Mouse (Mus musculus): Measurements from ENCODE around the gene Pknox1. TPM values are rescaled to one million over a fixed set of nuclear protein-coding genes. Genes with fewer than 3 reads are reported as not detected.

Pknox1 gene
- 46.4 and 52.4 TPM in 2 replicates for polyA plus RNA-seq (2014; fragmentation: Nextera tagmentation; extraction: Ambion mirVana)

DNA sequence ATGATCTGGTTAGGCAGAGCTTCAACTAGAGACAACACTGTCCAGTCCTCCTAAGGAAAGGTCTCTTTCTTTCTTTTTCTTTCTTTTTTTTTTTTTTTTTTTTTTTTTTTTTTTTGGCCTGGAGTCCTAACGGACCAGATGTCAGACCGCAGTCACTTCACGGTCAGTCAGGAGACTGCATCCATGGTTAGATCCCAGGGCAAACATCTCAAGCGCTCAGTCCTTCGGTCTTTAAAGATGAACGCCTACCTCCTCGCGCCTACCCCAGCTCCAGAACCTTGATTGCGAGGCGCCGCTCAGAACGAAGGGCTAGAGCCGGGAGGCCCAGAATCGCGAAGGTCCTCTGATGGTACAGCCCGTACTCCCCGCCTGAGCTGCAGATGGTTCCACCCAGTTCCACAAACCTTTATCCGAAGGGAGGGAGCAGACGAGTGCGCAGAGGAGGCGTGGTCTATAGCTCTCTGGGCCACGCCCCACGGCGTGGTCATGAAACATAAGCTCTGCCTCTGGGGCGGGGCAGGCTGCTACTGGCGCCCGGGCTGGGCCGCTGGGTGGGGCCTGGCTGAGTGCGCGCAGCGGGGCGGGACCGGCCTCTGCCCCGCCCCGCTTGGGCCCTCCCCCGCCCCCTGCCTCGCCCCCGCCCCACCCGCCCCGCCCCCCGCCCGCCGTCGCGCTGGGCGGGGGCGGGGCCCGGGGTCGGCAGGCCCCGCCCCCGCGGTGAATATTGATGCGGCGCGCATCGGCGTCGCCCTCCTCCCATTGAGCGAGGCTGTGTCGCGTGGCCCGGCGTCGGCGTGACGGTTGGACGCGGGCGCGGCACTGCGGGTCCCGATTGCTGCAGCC is at the start of gene Pknox1:
Gene Pknox1, plus strand, starts transcription at position 720 of the 843 bp plus-strand sequence.
- peak within 1 kb of the TSS; percentile 97 for H3K27ac ChIP-seq (ENCODE audit: low read depth, low read length)
- peak within 1 kb of the TSS; percentile 85 for H3K4me2 ChIP-seq (ENCODE audit: low read depth)
- H3K36me3 ChIP-seq (ENCODE audit: control insufficient read depth, insufficient read depth, low read length) = no peaks in the 10 kb centered on the region
- H3K9me3 ChIP-seq (ENCODE audit: control insufficient read depth, low read length) = no peaks in the 10 kb centered on the region
- peak; percentile 100 for DNase-seq (ENCODE audit: low spot score)
- under 1% methylated on average over 44 of the region's 72 CpGs for WGBS
- H3K4me3 ChIP-seq (ENCODE audit: low read depth, low read length) = peak within 1 kb of the TSS; percentile 84
- no peaks in the 10 kb centered on the region for H3K27me3 ChIP-seq (ENCODE audit: control insufficient read depth, insufficient read depth, low read length)
- ATAC-seq (ENCODE audit: insufficient read depth, low FRiP score, low TSS enrichment) = peak; percentile 94
- peak within 1 kb of the TSS; percentile 86 for H3K9ac ChIP-seq (ENCODE audit: low read length)
- peaks cover 25% of the 10 kb centered on the region for H3K4me1 ChIP-seq (ENCODE audit: control insufficient read depth, insufficient read depth, low read length)

DNA sequence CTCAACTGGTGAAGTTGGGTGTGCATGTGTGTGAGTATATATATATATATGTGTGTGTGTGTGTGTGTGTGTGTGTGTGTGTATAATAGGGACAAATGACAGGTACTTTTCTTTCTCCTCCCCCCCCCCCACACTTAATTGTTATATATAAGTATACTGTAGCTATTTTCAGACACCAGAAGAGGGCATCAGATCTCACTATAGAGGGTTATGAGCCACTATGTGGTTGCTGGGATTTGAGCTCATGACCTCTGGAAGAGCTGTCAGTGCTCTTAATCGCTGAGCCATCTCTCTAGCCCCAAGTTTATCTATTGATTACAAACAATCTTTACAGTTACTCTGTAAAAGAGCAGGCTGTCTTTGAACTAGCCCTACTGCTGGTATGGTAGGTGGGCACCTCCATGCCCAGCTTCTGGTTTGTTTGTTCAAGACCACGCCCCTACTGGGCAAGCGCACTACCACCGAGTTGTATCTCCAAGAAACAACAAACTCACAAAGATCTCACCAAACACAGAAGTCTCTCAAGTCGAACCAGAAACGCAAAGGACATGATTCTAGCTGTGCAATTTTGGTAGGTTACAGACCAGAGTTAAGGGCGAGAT is 45.1 kb upstream of the Pknox1 start:
- peak; percentile 68 for ATAC-seq (ENCODE audit: insufficient read depth, low FRiP score, low TSS enrichment)
- Histone ChIP-seq H3K27ac (ENCODE audit: low read depth, low read length) (no peak overlapping the region), H3K9ac (ENCODE audit: low read length) (no peak overlapping the region), H3K4me1 (ENCODE audit: control insufficient read depth, insufficient read depth, low read length) (peaks cover 6% of the 10 kb centered on the region; the same call in 1 of the 2 replicates), H3K27me3 (ENCODE audit: control insufficient read depth, insufficient read depth, low read length) (no peaks in the 10 kb centered on the region), H3K36me3 (ENCODE audit: control insufficient read depth, insufficient read depth, low read length) (0 out of 2 replicates have a peak, but pooled peaks cover 2% of the 10 kb centered on the region), H3K9me3 (ENCODE audit: control insufficient read depth, low read length) (no peaks in the 10 kb centered on the region), H3K4me2 (ENCODE audit: low read depth) (peak overlapping the region; percentile 83), H3K4me3 (ENCODE audit: low read depth, low read length) (peak overlapping the region; percentile 82)
- DNase-seq (ENCODE audit: low spot score) = no peak
- WGBS = 1% methylated on average over 7 of the region's 7 CpGs

DNA sequence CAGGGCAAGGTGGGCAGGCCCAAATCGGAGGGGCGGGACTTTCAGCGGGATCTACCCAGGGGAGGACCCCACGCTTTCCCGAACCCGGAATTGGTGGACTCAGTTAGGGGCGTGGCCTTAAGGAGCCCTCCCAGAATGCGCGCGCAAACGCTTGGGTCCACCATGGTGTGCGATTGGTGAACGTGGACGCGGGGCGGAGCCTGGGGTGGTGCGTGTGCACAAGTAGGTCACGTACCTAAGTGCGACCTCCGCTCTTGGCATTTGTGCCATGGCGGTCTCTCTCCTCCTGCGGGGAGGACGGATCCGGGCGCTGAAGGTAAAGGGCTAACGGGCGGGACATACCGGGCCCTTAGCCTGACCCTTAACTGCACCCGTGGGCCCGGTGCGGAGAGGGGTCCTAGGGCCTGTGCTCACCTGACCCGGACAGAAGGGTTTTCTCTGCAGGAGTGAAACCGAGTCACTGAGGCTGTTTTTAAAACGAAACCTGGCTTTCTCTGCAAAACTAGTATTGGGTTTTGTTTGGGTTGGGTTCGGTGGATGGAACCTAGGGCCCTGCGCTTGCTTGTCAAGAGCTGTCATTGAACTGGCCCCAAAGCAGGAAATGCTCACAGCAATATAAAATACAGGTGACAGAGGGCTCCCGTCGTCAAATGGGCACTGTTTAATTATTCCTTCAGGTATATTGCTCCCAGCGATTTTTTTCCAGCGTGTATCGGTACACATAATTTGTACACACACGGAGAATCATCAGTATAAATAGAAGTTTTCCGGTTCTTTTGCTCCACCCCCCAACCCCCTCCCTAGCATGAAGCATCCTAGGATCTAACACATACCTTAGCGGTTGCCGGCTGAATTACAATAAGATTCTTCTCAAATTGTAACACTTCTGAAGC is 44.3 kb upstream of the Pknox1 start, which contains the start of the genes Wdr4 and Ndufv3:
Gene Wdr4, minus strand, starts transcription at position 35 of the 893 bp plus-strand sequence.
Gene Ndufv3, plus strand, starts transcription at position 170 of the 893 bp plus-strand sequence.
- Histone ChIP-seq H3K4me3 (ENCODE audit: low read depth, low read length) (peak within 1 kb of the TSS; percentile 82), H3K9ac (ENCODE audit: low read length) (peak within 1 kb of the TSS; percentile 71), H3K27me3 (ENCODE audit: control insufficient read depth, insufficient read depth, low read length) (no peaks in the 10 kb centered on the region), H3K27ac (ENCODE audit: low read depth, low read length) (0 out of 2 replicates have a peak within 1 kb of the TSS, but pooled peaks have one; percentile 39), H3K4me2 (ENCODE audit: low read depth) (peak within 1 kb of the TSS; percentile 83), H3K36me3 (ENCODE audit: control insufficient read depth, insufficient read depth, low read length) (0 out of 2 replicates have a peak, but pooled peaks cover 2% of the 10 kb centered on the region), H3K4me1 (ENCODE audit: control insufficient read depth, insufficient read depth, low read length) (peaks cover 6% of the 10 kb centered on the region; the same call in 1 of the 2 replicates), H3K9me3 (ENCODE audit: control insufficient read depth, low read length) (no peaks in the 10 kb centered on the region)
- ATAC-seq (ENCODE audit: insufficient read depth, low FRiP score, low TSS enrichment) (peak; percentile 94), DNase-seq (ENCODE audit: low spot score) (peak; percentile 100)
- under 1% methylated on average over 45 of the region's 45 CpGs for WGBS

DNA sequence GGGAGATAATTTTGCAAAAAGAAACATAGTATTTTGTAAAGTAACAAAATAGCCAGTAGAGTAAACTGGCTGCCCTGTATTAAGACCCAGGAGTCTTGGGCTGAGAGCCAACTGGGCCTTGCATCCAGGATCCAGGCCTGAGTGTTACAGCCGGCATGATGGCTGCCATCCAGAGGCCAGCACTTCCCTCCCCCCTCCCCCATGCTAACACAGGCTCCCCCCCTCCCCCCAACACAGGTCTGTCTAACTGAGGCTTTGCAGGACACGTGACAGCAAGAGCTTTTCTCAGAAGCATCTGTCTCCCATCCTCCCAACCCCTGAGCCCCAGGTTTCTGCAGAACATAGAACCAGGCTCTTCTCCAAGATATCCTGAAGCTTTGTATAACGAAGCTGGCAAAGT is 43.6 kb upstream of the Pknox1 start:
- Histone ChIP-seq H3K4me1 (ENCODE audit: control insufficient read depth, insufficient read depth, low read length) (peaks cover 6% of the 10 kb centered on the region; the same call in 1 of the 2 replicates), H3K4me2 (ENCODE audit: low read depth) (peak overlapping the region; percentile 83), H3K36me3 (ENCODE audit: control insufficient read depth, insufficient read depth, low read length) (0 out of 2 replicates have a peak, but pooled peaks cover 2% of the 10 kb centered on the region), H3K9ac (ENCODE audit: low read length) (no peak overlapping the region), H3K4me3 (ENCODE audit: low read depth, low read length) (peak overlapping the region; percentile 82), H3K9me3 (ENCODE audit: control insufficient read depth, low read length) (no peaks in the 10 kb centered on the region), H3K27ac (ENCODE audit: low read depth, low read length) (no peak overlapping the region), H3K27me3 (ENCODE audit: control insufficient read depth, insufficient read depth, low read length) (no peaks in the 10 kb centered on the region)
- DNase-seq (ENCODE audit: low spot score) = no peak
- 21% methylated on average over 3 of the region's 3 CpGs for WGBS
- no peak for ATAC-seq (ENCODE audit: insufficient read depth, low FRiP score, low TSS enrichment)

DNA sequence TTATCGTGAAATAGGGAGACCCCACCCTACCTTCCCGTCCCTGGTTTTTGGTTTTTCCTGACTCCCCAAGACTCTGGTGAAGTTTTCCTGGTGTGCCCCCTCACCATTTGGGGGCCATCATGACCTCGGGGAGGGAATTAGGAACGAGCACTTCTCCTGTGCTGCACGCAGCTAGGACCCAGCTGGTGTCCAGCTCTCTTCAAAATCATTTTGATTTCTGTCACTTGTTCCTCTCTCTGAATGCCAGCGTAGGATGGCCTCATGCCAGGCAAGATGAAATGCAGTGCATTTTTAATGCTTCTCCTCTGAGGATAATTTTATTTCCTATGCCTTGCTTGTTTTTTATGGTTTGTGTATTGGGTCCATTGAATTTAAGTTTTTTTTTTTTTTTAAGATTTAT is 42.6 kb upstream of the Pknox1 start:
- no peak for DNase-seq (ENCODE audit: low spot score)
- H3K4me2 ChIP-seq (ENCODE audit: low read depth) = no peak overlapping the region
- H3K9me3 ChIP-seq (ENCODE audit: control insufficient read depth, low read length) = no peaks in the 10 kb centered on the region
- no peak overlapping the region for H3K9ac ChIP-seq (ENCODE audit: low read length)
- 89% methylated on average over 6 of the region's 6 CpGs for WGBS
- no peak for ATAC-seq (ENCODE audit: insufficient read depth, low FRiP score, low TSS enrichment)
- H3K4me1 ChIP-seq (ENCODE audit: control insufficient read depth, insufficient read depth, low read length) = peaks cover 6% of the 10 kb centered on the region; the same call in 1 of the 2 replicates
- no peaks in the 10 kb centered on the region for H3K27me3 ChIP-seq (ENCODE audit: control insufficient read depth, insufficient read depth, low read length)
- no peak overlapping the region for H3K27ac ChIP-seq (ENCODE audit: low read depth, low read length)
- no peak overlapping the region for H3K4me3 ChIP-seq (ENCODE audit: low read depth, low read length)
- H3K36me3 ChIP-seq (ENCODE audit: control insufficient read depth, insufficient read depth, low read length) = 0 out of 2 replicates have a peak, but pooled peaks cover 2% of the 10 kb centered on the region

DNA sequence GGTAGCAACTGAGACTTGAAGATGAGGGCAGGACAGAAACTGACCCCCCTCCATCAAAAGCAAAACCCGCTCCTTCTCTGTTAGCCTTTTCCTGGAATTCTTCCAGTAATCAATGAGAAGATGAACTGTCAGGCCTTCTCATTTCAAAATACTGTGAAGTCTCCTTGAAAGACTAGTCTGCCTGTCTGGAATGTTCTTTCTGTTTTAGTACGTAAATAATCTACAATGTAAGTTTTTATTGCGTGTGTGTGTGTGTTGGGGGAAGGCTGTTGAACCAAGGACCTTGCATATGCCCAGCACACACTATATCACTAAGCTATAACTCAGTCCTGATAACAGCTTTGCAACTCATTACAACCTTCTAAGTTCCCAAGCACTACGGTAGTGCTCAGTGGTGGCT is 39.4 kb upstream of the Pknox1 start:
- Histone ChIP-seq H3K4me1 (ENCODE audit: control insufficient read depth, insufficient read depth, low read length) (peaks cover 6% of the 10 kb centered on the region; the same call in 1 of the 2 replicates), H3K4me3 (ENCODE audit: low read depth, low read length) (no peak overlapping the region), H3K27ac (ENCODE audit: low read depth, low read length) (no peak overlapping the region), H3K9me3 (ENCODE audit: control insufficient read depth, low read length) (no peaks in the 10 kb centered on the region), H3K36me3 (ENCODE audit: control insufficient read depth, insufficient read depth, low read length) (peaks cover 4% of the 10 kb centered on the region; the same call in 1 of the 2 replicates), H3K4me2 (ENCODE audit: low read depth) (no peak overlapping the region), H3K9ac (ENCODE audit: low read length) (no peak overlapping the region), H3K27me3 (ENCODE audit: control insufficient read depth, insufficient read depth, low read length) (no peaks in the 10 kb centered on the region)
- DNase-seq (ENCODE audit: low spot score) (no peak), ATAC-seq (ENCODE audit: insufficient read depth, low FRiP score, low TSS enrichment) (no peak)
- 97% methylated on average over 4 of the region's 4 CpGs for WGBS

DNA sequence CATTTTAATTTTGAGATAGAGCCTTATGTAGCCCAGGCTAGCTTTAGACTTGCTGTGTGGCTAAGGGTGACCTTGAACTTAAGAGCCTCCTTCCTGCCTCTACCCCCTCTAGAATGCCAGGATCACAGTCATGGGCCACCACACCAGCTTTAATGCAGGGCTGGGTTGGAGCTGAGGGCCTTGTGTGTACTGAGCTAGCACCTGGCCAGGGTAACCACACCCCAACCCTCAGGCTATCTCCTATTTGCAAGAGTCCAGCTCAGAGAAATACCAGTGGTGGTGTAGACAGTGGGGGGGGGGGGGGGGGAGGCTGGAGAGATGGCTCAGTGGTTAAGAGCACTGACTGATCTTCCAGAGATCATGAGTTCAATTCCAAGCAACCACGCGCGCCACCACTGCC is 38.7 kb upstream of the Pknox1 start:
- no peak for ATAC-seq (ENCODE audit: insufficient read depth, low FRiP score, low TSS enrichment)
- Histone ChIP-seq H3K9ac (ENCODE audit: low read length) (no peak overlapping the region), H3K4me3 (ENCODE audit: low read depth, low read length) (no peak overlapping the region), H3K36me3 (ENCODE audit: control insufficient read depth, insufficient read depth, low read length) (peaks cover 4% of the 10 kb centered on the region), H3K4me2 (ENCODE audit: low read depth) (no peak overlapping the region), H3K27ac (ENCODE audit: low read depth, low read length) (no peak overlapping the region), H3K27me3 (ENCODE audit: control insufficient read depth, insufficient read depth, low read length) (no peaks in the 10 kb centered on the region), H3K4me1 (ENCODE audit: control insufficient read depth, insufficient read depth, low read length) (peaks cover 2% of the 10 kb centered on the region; the same call in 1 of the 2 replicates), H3K9me3 (ENCODE audit: control insufficient read depth, low read length) (no peaks in the 10 kb centered on the region)
- DNase-seq (ENCODE audit: low spot score) = no peak
- 95% methylated on average over 3 of the region's 3 CpGs for WGBS

DNA sequence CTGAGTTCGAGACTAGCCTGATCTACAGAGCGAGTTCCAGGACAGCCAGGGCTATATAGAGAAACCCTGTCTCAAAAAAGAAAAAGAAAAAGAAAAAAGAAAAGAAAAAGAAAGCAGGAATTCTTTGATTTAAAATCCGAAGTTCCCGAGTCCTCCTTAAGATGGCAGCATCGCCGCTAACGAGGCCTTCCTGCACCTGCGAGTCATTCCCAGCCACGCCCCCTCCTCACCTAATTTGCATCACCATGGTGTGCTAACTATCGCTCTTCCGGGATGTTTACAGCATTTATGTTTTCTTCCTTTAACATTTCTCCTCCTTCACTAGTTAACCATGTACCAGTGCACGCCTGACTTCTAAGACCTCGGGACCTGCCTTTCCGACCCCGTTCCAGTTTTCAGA is 35.2 kb upstream of the Pknox1 start:
- H3K4me3 ChIP-seq (ENCODE audit: low read depth, low read length) = no peak overlapping the region
- no peak overlapping the region for H3K9ac ChIP-seq (ENCODE audit: low read length)
- H3K27me3 ChIP-seq (ENCODE audit: control insufficient read depth, insufficient read depth, low read length) = no peaks in the 10 kb centered on the region
- no peak overlapping the region for H3K27ac ChIP-seq (ENCODE audit: low read depth, low read length)
- peak; percentile 26 for DNase-seq (ENCODE audit: low spot score)
- H3K9me3 ChIP-seq (ENCODE audit: control insufficient read depth, low read length) = no peaks in the 10 kb centered on the region
- H3K36me3 ChIP-seq (ENCODE audit: control insufficient read depth, insufficient read depth, low read length) = peaks cover 2% of the 10 kb centered on the region
- H3K4me1 ChIP-seq (ENCODE audit: control insufficient read depth, insufficient read depth, low read length) = no peaks in the 10 kb centered on the region
- H3K4me2 ChIP-seq (ENCODE audit: low read depth) = no peak overlapping the region
- WGBS = 24% methylated on average over 15 of the region's 15 CpGs
- no peak for ATAC-seq (ENCODE audit: insufficient read depth, low FRiP score, low TSS enrichment)

Measured in neural tube, embryonic 11.5 days (tissue).